Mouse (Mus musculus) heart, embryonic 14.5 days (tissue): ENCODE data around the gene Coro1a. TPM values are rescaled to one million over a fixed set of nuclear protein-coding genes. Genes with fewer than 3 reads are reported as not detected.

Experiments used
- ATAC-seq: fragments of 200-750 bp; cut with Nextera tagmentation; 2 replicates; pipeline ENCODE4 v1.8.0; 2017; ENCODE audit warnings: low read depth, moderate TSS enrichment; ENCODE audit not compliant: insufficient number of reproducible peaks, insufficient read depth, low FRiP score
- H3K27ac ChIP-seq, 2 experiments: fragments of 200-500 bp in 1 of 2; fragments of 300-500 bp in 1 of 2; sonication (generic) in 1 of 2; replicated peaks in 1 of 2; 2 replicates each; pipeline ENCODE4 v1.5.1; 2012 to 2014; ENCODE audit warnings: low read depth in 2 of 2, low read length in 2 of 2, control low read depth in 1 of 2, mild to moderate bottlenecking in 1 of 2, mixed read lengths in 1 of 2; ENCODE audit not compliant: control insufficient read depth in 1 of 2, insufficient read depth in 1 of 2
- H3K27me3 ChIP-seq: fragments of 300-500 bp; sonication (generic); 2 replicates; pipeline ENCODE4 v1.6.1; 2014; ENCODE audit warnings: mild to moderate bottlenecking, low read length, control low read depth; ENCODE audit not compliant: control insufficient read depth, insufficient read depth
- H3K36me3 ChIP-seq: fragments of 300-500 bp; sonication (generic); 2 replicates; pipeline ENCODE4 v1.6.1; 2014; ENCODE audit warnings: mild to moderate bottlenecking, control low read depth, low read length, mixed read lengths; ENCODE audit not compliant: control insufficient read depth, insufficient read depth
- H3K4me1 ChIP-seq, 2 experiments: fragments of 200-500 bp in 1 of 2; fragments of 300-500 bp in 1 of 2; sonication (generic) in 1 of 2; 2 replicates each; pipeline ENCODE4 v1.6.1; 2012 to 2014; ENCODE audit warnings: low read length in 2 of 2, control low read depth in 1 of 2, mixed read lengths in 1 of 2; ENCODE audit not compliant: control insufficient read depth in 2 of 2, insufficient read depth in 2 of 2
- H3K4me2 ChIP-seq: fragments of 300-500 bp; sonication (generic); 2 replicates; pipeline ENCODE4 v1.6.1; 2014; ENCODE audit warnings: mild to moderate bottlenecking, low read length
- H3K4me3 ChIP-seq, 2 experiments: fragments of 200-500 bp in 1 of 2; fragments of 300-500 bp in 1 of 2; sonication (generic) in 1 of 2; 2 replicates each; pipeline ENCODE4 v1.5.1; 2012 to 2014; ENCODE audit warnings: low read length in 2 of 2, mild to moderate bottlenecking in 2 of 2, control low read depth in 1 of 2, low read depth in 1 of 2, moderate library complexity in 1 of 2; ENCODE audit not compliant: control insufficient read depth in 1 of 2, insufficient read depth in 1 of 2
- H3K9ac ChIP-seq: fragments of 300-500 bp; sonication (generic); 2 replicates; pipeline ENCODE4 v1.6.1; 2014; ENCODE audit warnings: mild to moderate bottlenecking, low read length
- H3K9me3 ChIP-seq: fragments of 300-500 bp; sonication (generic); 2 replicates; pipeline ENCODE4 v1.6.1; 2016; ENCODE audit warnings: low read length, control low read depth; ENCODE audit not compliant: control insufficient read depth
- WGBS: fragments of 180-500 bp; shearing (Covaris S2); extraction: QIAGEN DNeasy Blood & Tissue Kit; methylation state at CpG from one replicate; pipeline ENCODE4 v1.1.7; 2014; 5-methylcytosine and 5-hydroxymethylcytosine counted together
- polyA plus RNA-seq: library from polyadenylated mRNA; unstranded; fragments of >200 nt; fragmentation: Nextera tagmentation; extraction: Ambion mirVana; gene quantifications from 2 replicates; pipeline ENCODE4 v1.2.1, GENCODE M21; 2014

Gene Coro1a
- polyA plus RNA-seq, 1 experiment from 2014 or later = 10.2 TPM

- no peak overlapping the region; the same call in 1 of the 2 replicates for H3K4me2 ChIP-seq
- no peaks in the 10 kb centered on the region for H3K9me3 ChIP-seq
- 74% methylated on average over 25 of the region's 25 CpGs for WGBS
- no peaks in the 10 kb centered on the region for H3K36me3 ChIP-seq
- H3K4me3 ChIP-seq = no peak overlapping the region
- H3K4me1 ChIP-seq = peaks cover 10 to 17% of the 10 kb centered on the region in 2 experiments
- H3K9ac ChIP-seq = no peak overlapping the region
- H3K27me3 ChIP-seq = peaks cover 32% of the 10 kb centered on the region
- ATAC-seq = no peak
- H3K27ac ChIP-seq = no peak overlapping the region
These were observed 7.2 kb downstream of the Coro1a start for GRCm38 (mm10) chr7:126700063-126701015.

- WGBS = 91% methylated on average over 8 of the region's 8 CpGs
- Histone ChIP-seq H3K9me3 (no peaks in the 10 kb centered on the region), H3K4me3 (no peak overlapping the region), H3K36me3 (0 out of 2 replicates have a peak, but pooled peaks cover under 1% of the 10 kb centered on the region), H3K4me1 (peaks cover 10 to 15% of the 10 kb centered on the region in 2 experiments), H3K27ac (no peak overlapping the region), H3K27me3 (peaks cover 8% of the 10 kb centered on the region; the same call in 1 of the 2 replicates), H3K4me2 (no peak overlapping the region), H3K9ac (no peak overlapping the region)
- ATAC-seq = no peak
These were observed 9.7 kb downstream of the Coro1a start for GRCm38 (mm10) chr7:126697838-126698237.

- ATAC-seq = no peak
- Histone ChIP-seq H3K27me3 (0 out of 2 replicates have a peak, but pooled peaks cover 3% of the 10 kb centered on the region), H3K4me1 (peaks cover 10 to 15% of the 10 kb centered on the region in 2 experiments), H3K9ac (peak overlapping the region; percentile 83), H3K36me3 (peaks cover 9% of the 10 kb centered on the region), H3K4me2 (peak overlapping the region; percentile 87), H3K4me3 (peak overlapping the region in 1 of 2 experiments; percentile 77; a peak in 2 of 4 replicates), H3K9me3 (no peaks in the 10 kb centered on the region), H3K27ac (no peak overlapping the region)
- 75% methylated on average over 3 of the region's 3 CpGs for WGBS
These were observed 10.7 kb downstream of the Coro1a start for GRCm38 (mm10) chr7:126696886-126697285.

GRCm38 (mm10) chr7:126696303-126696702 is 11.3 kb downstream of the Coro1a start:
- Histone ChIP-seq H3K4me2 (peak overlapping the region; percentile 87), H3K9ac (peak overlapping the region; percentile 83), H3K36me3 (peaks cover 15% of the 10 kb centered on the region), H3K4me3 (peak overlapping the region; percentile 77 to 78), H3K4me1 (peaks cover 10 to 15% of the 10 kb centered on the region in 2 experiments), H3K27me3 (no peaks in the 10 kb centered on the region), H3K27ac (no peak overlapping the region), H3K9me3 (no peaks in the 10 kb centered on the region)
- no peak for ATAC-seq
- 5% methylated on average over 17 of the region's 17 CpGs for WGBS

GRCm38 (mm10) chr7:126695631-126696207 is 11.9 kb downstream of the Coro1a start, which contains the start of gene Slx1b:
Slx1b (minus strand) TSS chr7:126695784.
- Histone ChIP-seq H3K36me3 (peaks cover 21% of the 10 kb centered on the region), H3K9ac (peak within 1 kb of the TSS; percentile 92)
- peak; percentile 97 for ATAC-seq

GRCm38 (mm10) chr7:126695210-126695611 is 12.4 kb downstream of the Coro1a start, which contains the start of gene Bola2:
Bola2 (plus strand) TSS chr7:126695401.
- Histone ChIP-seq H3K9me3 (no peaks in the 10 kb centered on the region), H3K4me3 (peak within 1 kb of the TSS; percentile 77 to 84), H3K36me3 (peaks cover 22% of the 10 kb centered on the region), H3K27me3 (no peaks in the 10 kb centered on the region), H3K4me1 (peaks cover 10 to 15% of the 10 kb centered on the region in 2 experiments), H3K9ac (peak within 1 kb of the TSS; percentile 92), H3K27ac (peak within 1 kb of the TSS; percentile 93 to 97), H3K4me2 (peak within 1 kb of the TSS; percentile 87)
- ATAC-seq = peak; percentile 67
- under 1% methylated on average over 31 of the region's 31 CpGs for WGBS

More at GRCm38 (mm10) chr7:126695631-126696207, 11.9 kb downstream of the Coro1a start, which contains the start of gene Slx1b:
- peaks cover 10 to 15% of the 10 kb centered on the region in 2 experiments for H3K4me1 ChIP-seq
- H3K4me2 ChIP-seq = peak within 1 kb of the TSS; percentile 87
- WGBS = under 1% methylated on average over 40 of the region's 40 CpGs
- peak within 1 kb of the TSS; percentile 93 to 97 for H3K27ac ChIP-seq
- H3K4me3 ChIP-seq = peak within 1 kb of the TSS; percentile 77 to 84
- no peaks in the 10 kb centered on the region for H3K27me3 ChIP-seq
- H3K9me3 ChIP-seq = no peaks in the 10 kb centered on the region

GRCm38 (mm10) chr7:126694441-126695051 is 13.0 kb downstream of the Coro1a start:
- H3K4me1 ChIP-seq = peaks cover 10 to 15% of the 10 kb centered on the region in 2 experiments
- H3K9me3 ChIP-seq = no peaks in the 10 kb centered on the region
- H3K4me2 ChIP-seq = peak overlapping the region; percentile 69
- H3K36me3 ChIP-seq = peaks cover 28% of the 10 kb centered on the region
- WGBS = 58% methylated on average over 10 of the region's 10 CpGs
- ATAC-seq = no peak
- H3K4me3 ChIP-seq = peak overlapping the region; percentile 12 to 77; a peak in 3 of 4 replicates
- peak overlapping the region in 1 of 2 experiments; percentile 93; a peak in 1 of 4 replicates for H3K27ac ChIP-seq
- H3K27me3 ChIP-seq = no peaks in the 10 kb centered on the region
- peak overlapping the region; percentile 92 for H3K9ac ChIP-seq
